Mouse (Mus musculus): ENCODE measurements around the gene Tmem82. TPM values are rescaled to one million over a fixed set of nuclear protein-coding genes. Genes with fewer than 3 reads are reported as not detected.
A peak's percentile ranks its signal among the peaks of the same experiment; 100 is the strongest.

Gene Tmem82
- total RNA-seq, 1 experiment = 3.9 TPM

GRCm38 (mm10) chr4:141625774-141626550 lies 7.5 kb upstream of the Tmem82 start:
- peaks cover 0 to 15% of the 10 kb centered on the region in 2 experiments; a peak in 3 of 4 replicates for H3K4me1 ChIP-seq (ENCODE audit: control insufficient read depth in 2 of 2, insufficient read depth in 2 of 2, low read length in 2 of 2, poor library complexity in 1 of 2)
- TF ChIP-seq HCFC1 (IDR thresholded peaks at IDR 0.05; ENCODE audit: borderline replicate concordance, insufficient read depth, low read length) (no peak), MAFK (IDR thresholded peaks at IDR 0.05; ENCODE audit: insufficient read depth, low read depth, low read length) (no peak), ZNF384 (IDR thresholded peaks at IDR 0.05; ENCODE audit: low read depth, low read length) (no peak), CHD2 (IDR thresholded peaks at IDR 0.05; ENCODE audit: low read depth, low read length) (no peak), ZC3H11A (IDR thresholded peaks at IDR 0.05; ENCODE audit: borderline replicate concordance, low read depth, low read length) (no peak)
- H3K9me3 ChIP-seq (ENCODE audit: control insufficient read depth, insufficient read depth, low read depth, low read length) = no peaks in the 10 kb centered on the region
- no peak for DNase-seq (ENCODE audit: low read depth, low spot score)
- H3K27ac ChIP-seq (ENCODE audit: insufficient read depth, low read depth, low read length, poor library complexity, severe bottlenecking) = no peak overlapping the region
- in situ Hi-C loops (cut with MboI; ENCODE audit: low sequenced_read_pairs in 2 of 2, unreplicated experiment in 2 of 2) = no loop called here
- H3K4me3 ChIP-seq (ENCODE audit: insufficient read depth in 1 of 2, low read depth in 1 of 2, low read length in 2 of 2, poor library complexity in 1 of 2, severe bottlenecking in 1 of 2) = no peak overlapping the region
- H3K36me3 ChIP-seq (ENCODE audit: control insufficient read depth, insufficient read depth, low read length, poor library complexity, severe bottlenecking) = no peaks in the 10 kb centered on the region
- no peak overlapping the region for H3K9ac ChIP-seq (ENCODE audit: insufficient read depth, low read depth, low read length, poor library complexity, severe bottlenecking)

GRCm38 (mm10) chr4:141624983-141625773 lies 6.7 kb upstream of the Tmem82 start:
- Histone ChIP-seq H3K36me3 (ENCODE audit: control insufficient read depth, insufficient read depth, low read length, poor library complexity, severe bottlenecking) (no peaks in the 10 kb centered on the region), H3K4me3 (ENCODE audit: insufficient read depth in 1 of 2, low read depth in 1 of 2, low read length in 2 of 2, poor library complexity in 1 of 2, severe bottlenecking in 1 of 2) (no peak overlapping the region), H3K27ac (ENCODE audit: insufficient read depth, low read depth, low read length, poor library complexity, severe bottlenecking) (no peak overlapping the region), H3K9ac (ENCODE audit: insufficient read depth, low read depth, low read length, poor library complexity, severe bottlenecking) (no peak overlapping the region), H3K4me1 (ENCODE audit: control insufficient read depth in 2 of 2, insufficient read depth in 2 of 2, low read length in 2 of 2, poor library complexity in 1 of 2) (peaks cover 0 to 15% of the 10 kb centered on the region in 2 experiments; a peak in 3 of 4 replicates), H3K9me3 (ENCODE audit: control insufficient read depth, insufficient read depth, low read depth, low read length) (no peaks in the 10 kb centered on the region)
- TF ChIP-seq ZC3H11A (IDR thresholded peaks at IDR 0.05; ENCODE audit: borderline replicate concordance, low read depth, low read length) (no peak), HCFC1 (IDR thresholded peaks at IDR 0.05; ENCODE audit: borderline replicate concordance, insufficient read depth, low read length) (no peak), ZNF384 (IDR thresholded peaks at IDR 0.05; ENCODE audit: low read depth, low read length) (no peak), CHD2 (IDR thresholded peaks at IDR 0.05; ENCODE audit: low read depth, low read length) (no peak), MAFK (IDR thresholded peaks at IDR 0.05; ENCODE audit: insufficient read depth, low read depth, low read length) (no peak)
- in situ Hi-C loops (cut with MboI; ENCODE audit: low sequenced_read_pairs in 2 of 2, unreplicated experiment in 2 of 2) = no loop called here
- DNase-seq (ENCODE audit: low read depth, low spot score) = peak; percentile 62

GRCm38 (mm10) chr4:141624134-141624533 lies 5.7 kb upstream of the Tmem82 start:
- H3K9me3 ChIP-seq (ENCODE audit: control insufficient read depth, insufficient read depth, low read depth, low read length) = no peaks in the 10 kb centered on the region
- no peak overlapping the region for H3K27ac ChIP-seq (ENCODE audit: insufficient read depth, low read depth, low read length, poor library complexity, severe bottlenecking)
- H3K4me1 ChIP-seq (ENCODE audit: control insufficient read depth in 2 of 2, insufficient read depth in 2 of 2, low read length in 2 of 2, poor library complexity in 1 of 2) = peaks cover 0 to 15% of the 10 kb centered on the region in 2 experiments; a peak in 3 of 4 replicates
- TF ChIP-seq ZC3H11A (IDR thresholded peaks at IDR 0.05; ENCODE audit: borderline replicate concordance, low read depth, low read length) (no peak), HCFC1 (IDR thresholded peaks at IDR 0.05; ENCODE audit: borderline replicate concordance, insufficient read depth, low read length) (no peak), MAFK (IDR thresholded peaks at IDR 0.05; ENCODE audit: insufficient read depth, low read depth, low read length) (no peak), CHD2 (IDR thresholded peaks at IDR 0.05; ENCODE audit: low read depth, low read length) (no peak), ZNF384 (IDR thresholded peaks at IDR 0.05; ENCODE audit: low read depth, low read length) (no peak)
- in situ Hi-C loops (cut with MboI; ENCODE audit: low sequenced_read_pairs in 2 of 2, unreplicated experiment in 2 of 2) = no loop called here
- no peak for DNase-seq (ENCODE audit: low read depth, low spot score)
- no peaks in the 10 kb centered on the region for H3K36me3 ChIP-seq (ENCODE audit: control insufficient read depth, insufficient read depth, low read length, poor library complexity, severe bottlenecking)
- H3K9ac ChIP-seq (ENCODE audit: insufficient read depth, low read depth, low read length, poor library complexity, severe bottlenecking) = no peak overlapping the region
- H3K4me3 ChIP-seq (ENCODE audit: insufficient read depth in 1 of 2, low read depth in 1 of 2, low read length in 2 of 2, poor library complexity in 1 of 2, severe bottlenecking in 1 of 2) = no peak overlapping the region

- Histone ChIP-seq H3K9me3 (ENCODE audit: control insufficient read depth, insufficient read depth, low read depth, low read length) (no peaks in the 10 kb centered on the region), H3K9ac (ENCODE audit: insufficient read depth, low read depth, low read length, poor library complexity, severe bottlenecking) (no peak within 1 kb of the TSS), H3K4me1 (ENCODE audit: control insufficient read depth in 2 of 2, insufficient read depth in 2 of 2, low read length in 2 of 2, poor library complexity in 1 of 2) (peaks cover 0 to 15% of the 10 kb centered on the region in 2 experiments; a peak in 3 of 4 replicates), H3K27ac (ENCODE audit: insufficient read depth, low read depth, low read length, poor library complexity, severe bottlenecking) (no peak within 1 kb of the TSS), H3K36me3 (ENCODE audit: control insufficient read depth, insufficient read depth, low read length, poor library complexity, severe bottlenecking) (no peaks in the 10 kb centered on the region), H3K4me3 (ENCODE audit: insufficient read depth in 1 of 2, low read depth in 1 of 2, low read length in 2 of 2, poor library complexity in 1 of 2, severe bottlenecking in 1 of 2) (no peak within 1 kb of the TSS)
- TF ChIP-seq HCFC1 (IDR thresholded peaks at IDR 0.05; ENCODE audit: borderline replicate concordance, insufficient read depth, low read length) (no peak), MAFK (IDR thresholded peaks at IDR 0.05; ENCODE audit: insufficient read depth, low read depth, low read length) (no peak), ZC3H11A (IDR thresholded peaks at IDR 0.05; ENCODE audit: borderline replicate concordance, low read depth, low read length) (no peak), ZNF384 (IDR thresholded peaks at IDR 0.05; ENCODE audit: low read depth, low read length) (no peak), CHD2 (IDR thresholded peaks at IDR 0.05; ENCODE audit: low read depth, low read length) (no peak)
- no peak for DNase-seq (ENCODE audit: low read depth, low spot score)
- in situ Hi-C loops (cut with MboI; ENCODE audit: low sequenced_read_pairs in 2 of 2, unreplicated experiment in 2 of 2) = no loop called here
Measured at GRCm38 (mm10) chr4:141623666-141624065, 5.2 kb upstream of the Tmem82 start, which contains the start of gene Slc25a34. Slc25a34 (minus strand) TSS chr4:141623821.
